Mouse (Mus musculus): ENCODE measurements around the gene Wdr25. TPM values are rescaled to one million over a fixed set of nuclear protein-coding genes. Genes with fewer than 3 reads are reported as not detected.

Wdr25 gene
- polyA plus RNA-seq, 1 experiment from 2014 or later, result 9.8 TPM

DNA sequence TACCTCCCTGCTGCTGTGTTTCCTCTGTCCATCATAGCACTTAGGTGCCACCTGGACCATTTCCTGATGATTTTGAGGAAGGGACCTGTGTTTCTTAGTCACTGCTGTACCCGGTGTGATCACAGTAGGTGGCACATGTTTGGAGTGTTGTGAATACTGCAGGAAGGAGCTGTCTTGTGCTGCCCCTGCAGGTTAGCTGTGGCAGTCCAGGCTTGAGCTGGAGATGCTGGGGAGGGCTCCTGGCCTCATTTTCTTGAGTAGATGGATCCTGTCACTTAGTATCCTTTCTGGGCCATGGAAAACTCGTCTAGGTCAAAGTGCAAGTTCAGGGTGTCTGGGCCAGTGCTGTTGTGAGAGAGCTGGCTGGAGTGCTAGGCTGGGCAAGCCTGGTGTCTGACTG lies 47.9 kb downstream of the Wdr25 start:
- no peak for ATAC-seq (ENCODE audit: low FRiP score, low read depth)

DNA sequence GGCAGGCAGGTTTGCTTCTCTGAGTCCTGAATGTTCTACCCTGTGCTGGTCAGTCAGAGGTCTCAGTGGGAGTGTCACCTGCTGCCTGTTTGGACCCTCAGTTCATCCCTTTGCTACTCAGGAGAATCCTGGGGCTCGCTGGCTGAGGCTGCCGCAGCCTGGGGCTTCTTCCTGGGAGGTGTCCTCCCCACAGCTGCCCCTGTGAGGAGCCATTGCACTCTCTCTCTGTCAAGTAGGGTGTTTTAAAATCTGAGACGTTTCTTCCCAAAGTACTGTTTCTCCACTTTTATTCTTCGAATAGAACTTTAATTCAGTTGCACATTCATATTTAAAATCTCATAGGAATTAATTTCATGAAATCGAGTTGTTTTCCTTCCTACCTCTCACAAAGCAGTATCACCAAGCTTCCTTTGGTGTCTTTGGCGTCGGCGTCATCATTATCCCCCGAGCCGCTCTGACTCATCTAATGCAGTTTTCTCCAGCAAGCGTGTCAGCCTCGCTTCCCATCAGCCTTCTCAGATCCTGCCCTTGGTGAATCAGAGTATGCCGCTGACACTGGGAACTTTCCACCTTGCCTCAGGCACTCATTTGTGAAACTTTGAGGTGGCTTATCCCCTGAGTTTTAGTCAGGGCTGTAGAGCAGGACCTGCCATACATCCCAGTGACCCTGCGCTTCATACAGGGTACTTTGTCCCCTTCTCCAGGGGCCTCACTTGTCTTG lies 48.9 kb downstream of the Wdr25 start:
- Histone ChIP-seq H3K4me2 (replicated peaks) (no peak overlapping the region), H3K27ac (no peak overlapping the region), H3K4me1 (no peaks in the 10 kb centered on the region), H3K4me3 (no peak overlapping the region), H3K36me3 (no peaks in the 10 kb centered on the region), H3K9me3 (no peaks in the 10 kb centered on the region), H3K9ac (no peak overlapping the region), H3K27me3 (replicated peaks) (no peaks in the 10 kb centered on the region)
- no peak for ATAC-seq (ENCODE audit: low FRiP score, low read depth)
- 88% methylated on average over 14 of the region's 14 CpGs for WGBS

More for the DNA sequence above, 47.9 kb downstream of the Wdr25 start:
- no peak overlapping the region for H3K4me3 ChIP-seq
- no peak overlapping the region for H3K9ac ChIP-seq
- H3K9me3 ChIP-seq, result no peaks in the 10 kb centered on the region
- H3K4me1 ChIP-seq, result no peaks in the 10 kb centered on the region
- no peak overlapping the region for H3K27ac ChIP-seq
- no peaks in the 10 kb centered on the region for H3K27me3 ChIP-seq (replicated peaks)
- no peak overlapping the region for H3K4me2 ChIP-seq (replicated peaks)
- WGBS, result 67% methylated on average over 2 of the region's 2 CpGs
- no peaks in the 10 kb centered on the region for H3K36me3 ChIP-seq

GRCm38 (mm10) chr12:108953011-108953550 lies 59.6 kb downstream of the Wdr25 start:
- Histone ChIP-seq H3K4me2 (replicated peaks) (no peak overlapping the region), H3K36me3 (no peaks in the 10 kb centered on the region), H3K4me1 (peaks cover 26% of the 10 kb centered on the region), H3K27ac (no peak overlapping the region), H3K9ac (no peak overlapping the region), H3K27me3 (replicated peaks) (no peaks in the 10 kb centered on the region; the same call in 1 of the 2 replicates), H3K4me3 (no peak overlapping the region), H3K9me3 (no peaks in the 10 kb centered on the region)
- 73% methylated on average over 9 of the region's 9 CpGs for WGBS
- no peak for ATAC-seq (ENCODE audit: low FRiP score, low read depth)

- peak; percentile 61; the same call in 1 of the 2 replicates for ATAC-seq (ENCODE audit: low FRiP score, low read depth)
- Histone ChIP-seq H3K9ac (no peak overlapping the region), H3K4me2 (replicated peaks) (0 out of 2 replicates have a peak overlapping the region, but pooled peaks have one; percentile 27), H3K27me3 (replicated peaks) (no peaks in the 10 kb centered on the region; the same call in 1 of the 2 replicates), H3K4me3 (no peak overlapping the region), H3K27ac (no peak overlapping the region), H3K36me3 (no peaks in the 10 kb centered on the region), H3K9me3 (no peaks in the 10 kb centered on the region), H3K4me1 (peaks cover 33% of the 10 kb centered on the region)
- WGBS, result 10% methylated on average over 6 of the region's 6 CpGs
Observed at GRCm38 (mm10) chr12:108953838-108954237, 60.4 kb downstream of the Wdr25 start.

DNA sequence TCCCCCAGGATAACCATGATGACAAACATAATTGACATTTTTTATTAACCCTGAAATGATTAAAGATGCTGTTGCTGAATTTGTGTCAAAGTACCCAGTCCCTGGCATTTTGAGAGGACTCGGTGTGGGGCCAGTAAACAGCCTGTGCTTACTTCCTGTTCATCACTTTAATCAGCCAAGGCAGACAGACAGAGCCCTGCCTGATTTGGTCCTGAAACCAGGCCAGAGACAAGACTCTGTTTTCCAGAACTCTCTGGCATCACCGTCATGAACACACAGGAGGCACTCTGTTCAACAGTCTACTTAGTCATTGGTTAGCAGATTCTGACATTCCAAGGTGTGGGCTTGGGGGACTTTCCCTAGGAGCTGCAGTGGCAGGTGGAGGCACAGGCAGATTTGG lies 61.0 kb downstream of the Wdr25 start:
- H3K4me2 ChIP-seq (replicated peaks), result no peak overlapping the region; the same call in 1 of the 2 replicates

GRCm38 (mm10) chr12:108958483-108958882 lies 65.1 kb downstream of the Wdr25 start:
- 66% methylated on average over 7 of the region's 7 CpGs for WGBS
- Histone ChIP-seq H3K27ac (no peak overlapping the region), H3K9me3 (no peaks in the 10 kb centered on the region), H3K4me3 (no peak overlapping the region), H3K27me3 (replicated peaks) (no peaks in the 10 kb centered on the region), H3K36me3 (no peaks in the 10 kb centered on the region), H3K4me2 (replicated peaks) (peak overlapping the region; percentile 60), H3K9ac (no peak overlapping the region), H3K4me1 (peaks cover 48% of the 10 kb centered on the region)
- no peak for ATAC-seq (ENCODE audit: low FRiP score, low read depth)

More for the DNA sequence above, 61.0 kb downstream of the Wdr25 start:
- H3K9ac ChIP-seq, result no peak overlapping the region
- H3K36me3 ChIP-seq, result no peaks in the 10 kb centered on the region
- 51% methylated on average over 2 of the region's 2 CpGs for WGBS
- peaks cover 38% of the 10 kb centered on the region for H3K4me1 ChIP-seq
- no peak overlapping the region for H3K4me3 ChIP-seq
- H3K9me3 ChIP-seq, result no peaks in the 10 kb centered on the region
- no peak overlapping the region for H3K27ac ChIP-seq
- no peak for ATAC-seq (ENCODE audit: low FRiP score, low read depth)
- H3K27me3 ChIP-seq (replicated peaks), result no peaks in the 10 kb centered on the region; the same call in 1 of the 2 replicates

DNA sequence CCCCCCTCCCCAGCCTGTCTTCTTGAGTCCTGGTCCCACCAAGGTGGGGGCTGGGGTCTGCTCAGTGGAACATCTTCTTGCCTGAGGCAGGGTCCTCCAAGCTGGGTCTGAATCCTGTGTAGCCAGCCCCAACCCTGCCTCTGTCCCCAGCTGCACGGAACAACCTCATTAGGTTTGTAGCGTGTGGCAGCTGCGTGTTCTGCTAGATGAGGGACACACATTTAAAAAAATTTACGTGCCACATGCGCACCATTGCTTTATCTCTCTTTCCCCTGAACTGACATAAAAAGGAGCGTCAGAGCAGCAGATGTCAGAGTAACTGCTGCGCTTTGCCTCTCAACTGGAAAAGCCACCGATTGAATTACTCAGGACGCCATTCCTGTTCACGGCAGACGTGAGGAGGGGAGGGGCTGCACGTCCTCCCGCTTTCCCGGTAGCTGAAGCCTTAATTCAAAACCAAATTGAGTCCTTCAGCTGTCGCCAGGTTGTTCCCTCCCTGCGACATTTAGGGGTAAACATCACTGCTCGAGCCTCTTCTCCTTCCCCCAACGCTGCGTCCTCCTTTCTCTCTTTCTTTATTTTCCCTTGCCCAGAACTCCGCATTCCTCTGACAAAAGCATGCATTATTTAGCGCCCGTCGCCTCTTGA lies 65.7 kb downstream of the Wdr25 start:
- no peak overlapping the region; the same call in 1 of the 2 replicates for H3K9ac ChIP-seq

GRCm38 (mm10) chr12:108959639-108960219 lies 66.3 kb downstream of the Wdr25 start:
- Histone ChIP-seq H3K4me2 (replicated peaks) (peak overlapping the region; percentile 60), H3K36me3 (no peaks in the 10 kb centered on the region), H3K9ac (peak overlapping the region; percentile 33; the same call in 1 of the 2 replicates), H3K27ac (peak overlapping the region; percentile 74), H3K27me3 (replicated peaks) (no peaks in the 10 kb centered on the region), H3K4me1 (peaks cover 36% of the 10 kb centered on the region), H3K9me3 (no peaks in the 10 kb centered on the region), H3K4me3 (peak overlapping the region; percentile 15; the same call in 1 of the 2 replicates)
- ATAC-seq (ENCODE audit: low FRiP score, low read depth), result peak; percentile 39; the same call in 1 of the 2 replicates
- 21% methylated on average over 12 of the region's 12 CpGs for WGBS

More for the DNA sequence above, 65.7 kb downstream of the Wdr25 start:
- no peaks in the 10 kb centered on the region for H3K27me3 ChIP-seq (replicated peaks)
- peak overlapping the region; percentile 60 for H3K4me2 ChIP-seq (replicated peaks)
- peak overlapping the region; percentile 74; the same call in 1 of the 2 replicates for H3K27ac ChIP-seq
- ATAC-seq (ENCODE audit: low FRiP score, low read depth), result peak; percentile 56
- no peaks in the 10 kb centered on the region for H3K9me3 ChIP-seq
- peaks cover 41% of the 10 kb centered on the region for H3K4me1 ChIP-seq
- 1% methylated on average over 23 of the region's 23 CpGs for WGBS
- peak overlapping the region; percentile 15; the same call in 1 of the 2 replicates for H3K4me3 ChIP-seq
- H3K36me3 ChIP-seq, result no peaks in the 10 kb centered on the region

DNA sequence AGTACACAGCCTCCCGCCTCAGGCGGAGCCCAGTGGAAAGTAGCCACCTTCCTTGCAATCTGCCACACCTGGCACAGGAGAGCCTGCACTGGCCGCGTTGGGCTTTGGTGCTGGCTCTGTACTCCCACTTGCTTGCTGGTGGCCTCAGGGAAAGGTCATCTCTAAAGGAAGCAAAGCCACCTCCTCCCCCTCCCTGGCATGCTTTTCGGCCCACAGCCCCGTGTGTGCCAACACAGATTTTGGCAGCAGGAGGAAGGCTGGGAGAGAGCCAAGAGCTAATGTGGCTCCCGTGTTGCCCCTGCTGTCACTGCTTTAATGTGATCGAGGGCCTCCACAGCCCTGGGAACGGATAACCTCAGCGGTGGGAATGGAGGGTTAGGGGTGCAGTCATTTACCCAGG lies 66.8 kb downstream of the Wdr25 start:
- Histone ChIP-seq H3K4me3 (no peak overlapping the region), H3K4me1 (peaks cover 36% of the 10 kb centered on the region), H3K9me3 (no peaks in the 10 kb centered on the region), H3K36me3 (no peaks in the 10 kb centered on the region), H3K27me3 (replicated peaks) (no peaks in the 10 kb centered on the region), H3K27ac (peak overlapping the region; percentile 74), H3K9ac (no peak overlapping the region), H3K4me2 (replicated peaks) (peak overlapping the region; percentile 60)
- peak; percentile 26; the same call in 1 of the 2 replicates for ATAC-seq (ENCODE audit: low FRiP score, low read depth)
- 39% methylated on average over 10 of the region's 10 CpGs for WGBS

- Histone ChIP-seq H3K4me3 (no peak overlapping the region), H3K4me1 (no peaks in the 10 kb centered on the region; the same call in 1 of the 2 replicates), H3K4me2 (replicated peaks) (no peak overlapping the region), H3K36me3 (no peaks in the 10 kb centered on the region), H3K27ac (no peak overlapping the region), H3K9me3 (no peaks in the 10 kb centered on the region), H3K27me3 (replicated peaks) (no peaks in the 10 kb centered on the region), H3K9ac (no peak overlapping the region)
- ATAC-seq (ENCODE audit: low FRiP score, low read depth), result no peak
- 92% methylated on average over 4 of the region's 4 CpGs for WGBS
Observed at GRCm38 (mm10) chr12:108967631-108968030, 74.2 kb downstream of the Wdr25 start.

DNA sequence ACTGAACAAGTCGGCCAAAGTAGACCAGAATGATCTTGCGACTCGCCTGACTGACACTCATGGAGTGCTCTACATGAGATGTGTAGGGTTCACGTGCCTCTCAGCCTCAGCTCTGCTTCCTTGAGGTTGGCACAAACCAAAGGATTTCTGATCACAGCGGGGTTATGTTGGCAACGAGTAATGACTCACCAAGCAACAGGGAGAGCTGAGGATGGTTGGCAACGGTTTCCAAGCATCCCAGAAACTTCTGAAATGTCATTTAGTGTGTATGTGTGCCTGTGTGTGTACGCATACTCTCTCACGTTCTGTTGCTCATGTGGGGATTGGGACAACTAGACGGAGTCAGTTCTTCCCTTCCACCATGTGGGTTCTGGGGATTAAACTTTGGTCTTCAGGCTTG lies 74.6 kb downstream of the Wdr25 start:
- 89% methylated on average over 10 of the region's 10 CpGs for whole genome bisulfite sequencing
- no peak overlapping the region for H3K27ac ChIP-seq
- H3K4me3 ChIP-seq, result no peak overlapping the region
- H3K4me2 ChIP-seq (replicated peaks), result no peak overlapping the region
- no peaks in the 10 kb centered on the region for H3K27me3 ChIP-seq (replicated peaks)
- H3K9ac ChIP-seq, result no peak overlapping the region
- no peak for ATAC-seq (ENCODE audit: low FRiP score, low read depth)
- no peaks in the 10 kb centered on the region for H3K9me3 ChIP-seq
- H3K4me1 ChIP-seq, result no peaks in the 10 kb centered on the region; the same call in 1 of the 2 replicates
- no peaks in the 10 kb centered on the region for H3K36me3 ChIP-seq

DNA sequence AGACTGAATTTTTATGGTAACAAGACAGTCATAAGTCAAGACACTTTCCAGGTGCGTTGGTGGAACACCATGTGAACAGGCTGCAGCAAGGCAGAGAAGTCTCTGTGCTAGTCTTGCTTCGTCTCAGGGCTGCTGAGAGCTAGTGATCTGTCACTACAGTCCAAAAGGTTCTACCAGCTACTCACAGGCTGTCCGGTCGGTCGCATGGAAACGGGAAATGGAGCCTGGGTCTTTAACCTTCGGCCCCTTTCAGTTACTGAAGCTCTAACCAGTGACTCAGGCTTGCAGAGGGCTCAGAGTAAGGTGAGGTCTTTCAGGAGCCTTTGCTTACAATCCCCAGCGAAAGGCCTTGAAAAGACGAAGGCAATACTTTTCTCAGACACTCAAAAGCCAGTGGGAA lies 78.0 kb downstream of the Wdr25 start:
- WGBS, result 83% methylated on average over 9 of the region's 9 CpGs
- no peak overlapping the region for H3K4me3 ChIP-seq

More for the DNA sequence above, 78.0 kb downstream of the Wdr25 start:
- ATAC-seq (ENCODE audit: low FRiP score, low read depth), result no peak
- Histone ChIP-seq H3K4me2 (replicated peaks) (no peak overlapping the region), H3K9ac (no peak overlapping the region), H3K27me3 (replicated peaks) (no peaks in the 10 kb centered on the region), H3K9me3 (no peaks in the 10 kb centered on the region), H3K4me1 (no peaks in the 10 kb centered on the region), H3K36me3 (no peaks in the 10 kb centered on the region), H3K27ac (no peak overlapping the region)
